24 mouse cellular contexts compared by ENCODE assay signal in the genomic region with DNA sequence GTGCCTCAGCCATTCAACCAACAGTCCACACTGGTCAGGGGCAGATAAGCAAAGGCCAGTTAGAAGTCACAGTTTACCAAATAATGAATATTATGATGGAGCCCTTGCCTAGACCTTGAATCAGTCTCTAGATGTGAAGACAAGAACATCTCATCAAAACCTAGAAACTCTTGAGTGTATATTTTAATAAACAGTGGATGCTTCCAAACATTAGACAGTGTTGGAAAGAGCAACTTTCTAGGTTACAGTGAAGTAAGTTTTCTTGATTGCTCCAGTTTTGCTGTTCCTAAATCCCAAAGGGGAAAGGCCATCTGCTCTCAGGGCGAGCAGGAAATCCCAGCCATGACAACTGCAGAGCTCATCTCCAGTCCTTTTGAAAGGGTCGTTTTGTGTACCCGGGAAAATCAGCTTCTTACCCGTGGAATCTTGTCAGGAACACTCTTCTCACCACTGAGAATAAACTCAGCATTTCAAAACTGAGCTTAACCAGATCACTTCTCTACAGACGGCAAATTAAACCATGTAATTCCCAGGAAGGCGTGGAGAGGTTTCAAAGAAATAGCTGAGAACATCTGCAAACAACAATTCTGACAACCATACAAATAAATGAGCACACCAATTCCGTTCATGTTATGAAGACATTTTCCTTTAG. TPM values are rescaled to one million over a fixed set of nuclear protein-coding genes. Genes with fewer than 3 reads are reported as not detected.
A peak's percentile ranks its signal among the peaks of the same experiment; 100 is the strongest.
DNase-seq lines count a peak whose midpoint lies in the region; ATAC-seq and TF ChIP-seq lines count a peak whose summit lies in the region.
"Had no signal": no experiment of that assay in that cellular context is flagged by ENCODE, and none has a peak within 500 bp of the region (broad histone marks: within the 10 kb centered on the region; RNA-seq: fewer than 3 reads in every experiment).

A gene (minus strand): TSS at position 51 of the 652 bp plus-strand sequence.

- H3K9ac ChIP-seq in embryonic facial prominence, embryonic 14.5 days (ENCODE audit: low read depth, low read length) = no peak within 1 kb of the TSS
- H3K9ac ChIP-seq in intestine, embryonic 16.5 days (ENCODE audit: low read depth, low read length) = no peak within 1 kb of the TSS
- no peak within 1 kb of the TSS for H3K9ac ChIP-seq in stomach, postnatal 0 days (ENCODE audit: low read length)
- H3K9ac ChIP-seq: forebrain, embryonic 12.5 days; heart, embryonic 15.5 days; hindbrain, embryonic 13.5 days had no signal

- H3K27ac ChIP-seq in heart, embryonic 10.5 days = no peak within 1 kb of the TSS
- peak within 1 kb of the TSS; percentile 61 for H3K27ac ChIP-seq in embryonic facial prominence, embryonic 14.5 days (replicated peaks; ENCODE audit: low read depth, low read length)
- H3K27ac ChIP-seq in intestine, embryonic 16.5 days (ENCODE audit: low read length) = peak within 1 kb of the TSS; percentile 34; the same call in 1 of the 2 replicates
- H3K27ac ChIP-seq in stomach, postnatal 0 days (replicated peaks) = no peak within 1 kb of the TSS
- H3K27ac ChIP-seq: forebrain, embryonic 12.5 days; heart, embryonic 15.5 days; hindbrain, embryonic 13.5 days; hindbrain, postnatal 0 days had no signal

- 0 out of 2 replicates have a peak, but pooled peaks cover 2% of the 10 kb centered on the region for H3K4me1 ChIP-seq in heart, embryonic 10.5 days
- no peaks in the 10 kb centered on the region for H3K4me1 ChIP-seq in embryonic facial prominence, embryonic 14.5 days (ENCODE audit: control insufficient read depth, insufficient read depth, low read length)
- no peaks in the 10 kb centered on the region for H3K4me1 ChIP-seq in intestine, embryonic 16.5 days (ENCODE audit: control insufficient read depth, insufficient read depth, low read length)
- no peaks in the 10 kb centered on the region for H3K4me1 ChIP-seq in stomach, postnatal 0 days (replicated peaks; ENCODE audit: control insufficient read depth, insufficient read depth)
- H3K4me1 ChIP-seq: forebrain, embryonic 12.5 days; heart, embryonic 15.5 days had no signal

- TF ChIP-seq CTCF in stomach, postnatal 0 days (IDR thresholded peaks at IDR 0.05; ENCODE audit: low read depth) = no peak

- H3K4me3 ChIP-seq in heart, embryonic 10.5 days = no peak within 1 kb of the TSS
- H3K4me3 ChIP-seq in embryonic facial prominence, embryonic 14.5 days (ENCODE audit: low read depth, low read length) = no peak within 1 kb of the TSS
- no peak within 1 kb of the TSS for H3K4me3 ChIP-seq in intestine, embryonic 16.5 days (ENCODE audit: low read length)
- H3K4me3 ChIP-seq in stomach, postnatal 0 days (ENCODE audit: low read depth, low read length) = no peak within 1 kb of the TSS
- H3K4me3 ChIP-seq: forebrain, embryonic 12.5 days; heart, embryonic 15.5 days; hindbrain, embryonic 13.5 days had no signal

- H3K36me3 ChIP-seq in heart, embryonic 10.5 days = peaks cover 70% of the 10 kb centered on the region
- peaks cover 68% of the 10 kb centered on the region for H3K36me3 ChIP-seq in embryonic facial prominence, embryonic 14.5 days (ENCODE audit: control insufficient read depth, insufficient read depth, low read length)
- H3K36me3 ChIP-seq in intestine, embryonic 16.5 days (ENCODE audit: control insufficient read depth, insufficient read depth, low read length) = peaks cover 15% of the 10 kb centered on the region
- peaks cover 16% of the 10 kb centered on the region for H3K36me3 ChIP-seq in stomach, postnatal 0 days (ENCODE audit: control insufficient read depth, insufficient read depth, low read length)

- H3K9me3 ChIP-seq in heart, embryonic 10.5 days = no peaks in the 10 kb centered on the region
- H3K9me3 ChIP-seq in embryonic facial prominence, embryonic 14.5 days (ENCODE audit: control insufficient read depth, low read length) = no peaks in the 10 kb centered on the region
- H3K9me3 ChIP-seq in intestine, embryonic 16.5 days (ENCODE audit: control insufficient read depth, low read length) = no peaks in the 10 kb centered on the region
- H3K9me3 ChIP-seq in stomach, postnatal 0 days (ENCODE audit: control insufficient read depth, low read length) = no peaks in the 10 kb centered on the region
- H3K9me3 ChIP-seq: forebrain, embryonic 12.5 days; heart, embryonic 15.5 days; hindbrain, embryonic 13.5 days had no signal

- no peaks in the 10 kb centered on the region for H3K27me3 ChIP-seq in heart, embryonic 10.5 days (ENCODE audit: insufficient read depth, poor library complexity, severe bottlenecking)
- H3K27me3 ChIP-seq in embryonic facial prominence, embryonic 14.5 days (replicated peaks; ENCODE audit: control insufficient read depth, insufficient read depth, low read length) = no peaks in the 10 kb centered on the region
- no peaks in the 10 kb centered on the region for H3K27me3 ChIP-seq in intestine, embryonic 16.5 days (replicated peaks; ENCODE audit: control insufficient read depth, insufficient read depth, low read length)
- no peaks in the 10 kb centered on the region for H3K27me3 ChIP-seq in stomach, postnatal 0 days (ENCODE audit: control insufficient read depth, insufficient read depth, low read length)
- H3K27me3 ChIP-seq: CH12.LX; forebrain, embryonic 12.5 days; heart, embryonic 15.5 days; hindbrain, embryonic 13.5 days had no signal

- no peak within 1 kb of the TSS for H3K4me2 ChIP-seq in embryonic facial prominence, embryonic 14.5 days (ENCODE audit: low read depth, low read length)
- H3K4me2 ChIP-seq in intestine, embryonic 16.5 days (ENCODE audit: low read depth, low read length) = no peak within 1 kb of the TSS
- no peak within 1 kb of the TSS for H3K4me2 ChIP-seq in stomach, postnatal 0 days (replicated peaks; ENCODE audit: low read depth)
- H3K4me2 ChIP-seq: forebrain, embryonic 12.5 days; heart, embryonic 15.5 days; hindbrain, embryonic 13.5 days had no signal

- TF ChIP-seq EP300 in stomach, postnatal 0 days (optimal IDR thresholded peaks at IDR 0.05) = no peak

- peak; percentile 56; the same call in 1 of the 2 replicates for ATAC-seq in embryonic facial prominence, embryonic 14.5 days (ENCODE audit: low read depth)
- ATAC-seq in intestine, embryonic 16.5 days = no peak
- no peak for ATAC-seq in stomach, postnatal 0 days (ENCODE audit: low FRiP score, low TSS enrichment)
- ATAC-seq: forebrain, embryonic 16.5 days; hindbrain, postnatal 0 days had no signal

- DNase-seq in heart, embryonic 10.5 days (ENCODE audit: low spot score) = peak; percentile 10
- DNase-seq in heart, adult 9 months (ENCODE audit: low spot score in 2 of 2) = no peak
- DNase-seq in embryonic facial prominence, embryonic 14.5 days (ENCODE audit: low spot score) = peak; percentile 84
- peak; percentile 4 for DNase-seq in stomach, postnatal 0 days (ENCODE audit: low spot score)
- DNase-seq in layer of hippocampus, postnatal 10 days (ENCODE audit: low spot score in 2 of 2) = no peak
- DNase-seq in frontal cortex, adult 2 months (ENCODE audit: extremely low spot score in 1 of 2, low spot score in 1 of 2) = no peak
- DNase-seq: adrenal gland, adult 2 months; adrenal gland, postnatal 25 days; cerebellum, adult 18-20 months; cerebellum, adult 9-11 months; cerebellum, postnatal 36 days; gastrocnemius, postnatal 14 days; heart, postnatal 14 days had no signal

- WGBS in heart, embryonic 10.5 days = 77% methylated on average over 7 of the region's 7 CpGs
- WGBS in embryonic facial prominence, embryonic 14.5 days = 53% methylated on average over 7 of the region's 7 CpGs
- 50% methylated on average over 7 of the region's 7 CpGs for WGBS in intestine, embryonic 16.5 days
- 44% methylated on average over 7 of the region's 7 CpGs for WGBS in stomach, postnatal 0 days

RNA-seq across cellular contexts. Expression of the gene that starts here (rescaled TPM):
- polyA plus RNA-seq in heart, embryonic 10.5 days (2016; fragmentation: Nextera tagmentation; extraction: Ambion mirVana) = not detected in 2 replicates
- polyA plus RNA-seq in embryonic facial prominence, embryonic 14.5 days (2014; fragmentation: Nextera tagmentation; extraction: Ambion mirVana) = not detected in 2 replicates
- polyA plus RNA-seq in intestine, embryonic 16.5 days (2015; fragmentation: Nextera tagmentation; extraction: Ambion mirVana) = not detected in 2 replicates
- polyA plus RNA-seq in stomach, postnatal 0 days (2015; fragmentation: Nextera tagmentation; extraction: Ambion mirVana) = not detected in 2 replicates
- not detected for total RNA-seq in layer of hippocampus, postnatal 10 days (2021)
- not detected in 2 replicates for polyA plus RNA-seq in frontal cortex, adult 2 months (2012; rRNA removed)
- total RNA-seq: adrenal gland, adult 2 months; adrenal gland, postnatal 25 days; CH12.LX; gastrocnemius, adult 18-20 months; gastrocnemius, postnatal 14 days; heart, adult 8-10 months; heart, postnatal 14 days; hematopoietic stem cell, adult 5-6 weeks; hindbrain, postnatal 0 days had no signal
- polyA plus RNA-seq: adrenal gland, adult 2 months; forebrain, embryonic 12.5 days; forebrain, embryonic 16.5 days; gonadal fat pad, adult 2 months; heart, embryonic 15.5 days; hindbrain, embryonic 13.5 days; hindbrain, postnatal 0 days had no signal

Comparison
In these comparisons a context has a peak if more than half of its experiments do, and no peak if none do; other contexts are left out.
1. Peak in DNase-seq in heart, embryonic 10.5 days; RNA of the gene not detected or under 1 TPM.
2. Peak in DNase-seq, ATAC-seq and H3K27ac ChIP-seq in embryonic facial prominence, embryonic 14.5 days; RNA of the gene not detected or under 1 TPM.
3. Peak in DNase-seq in stomach, postnatal 0 days; RNA of the gene not detected or under 1 TPM.